Mouse (Mus musculus): Measurements from ENCODE around the gene Itpripl1.
"Not testable (repeated sequence)": the region's sequence is repeated elsewhere in the genome, so short reads cannot be mapped to it uniquely, and the experiment has no call there.

DNA sequence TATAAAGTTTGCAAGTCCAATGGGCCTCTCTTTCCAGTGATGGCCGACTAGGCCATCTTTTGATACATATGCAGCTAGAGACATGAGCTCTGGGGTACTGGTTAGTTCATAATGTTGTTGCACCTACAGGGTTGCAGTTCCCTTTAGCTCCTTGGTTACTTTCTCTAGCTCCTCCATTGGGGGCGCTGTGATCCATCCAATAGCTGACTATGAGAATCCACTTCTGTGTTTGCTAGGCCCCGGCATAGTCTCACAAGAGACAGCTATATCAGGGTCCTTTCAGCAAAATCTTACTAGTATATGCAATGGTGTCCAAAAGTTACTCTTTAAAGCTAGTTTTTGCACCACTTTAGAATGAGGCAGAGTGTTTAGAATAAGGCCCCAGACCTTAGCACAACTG, 8.0 kb downstream of the Itpripl1 start:
- not testable (repeated sequence) for TF ChIP-seq POLR2A, CTCF (IDR thresholded peaks at IDR 0.05; ENCODE audit: insufficient read depth, low read depth, low read length)

All from olfactory bulb, adult 2 months (tissue).